ENCODE assay signal across 10 mouse cellular contexts in the genomic region with DNA sequence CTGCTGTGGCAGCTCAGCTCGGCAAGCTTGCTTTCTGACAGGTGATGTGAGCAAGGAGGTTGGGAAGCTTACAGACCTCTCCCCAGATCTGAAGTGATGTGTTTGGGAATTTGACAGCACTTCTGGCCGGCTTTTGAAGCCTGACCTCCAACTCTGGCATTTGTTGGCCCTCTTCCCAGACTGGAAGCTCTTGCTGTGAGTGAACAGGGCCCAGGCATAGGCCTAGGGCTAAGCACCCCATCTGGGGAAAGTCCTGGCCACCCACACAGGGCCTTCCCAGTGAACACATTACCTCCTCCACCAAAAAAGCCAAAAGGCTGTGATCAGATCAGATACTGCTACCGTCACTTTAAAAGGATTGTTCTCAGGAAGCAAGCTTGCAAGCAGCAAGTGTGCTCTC. TPM values are rescaled to one million over a fixed set of nuclear protein-coding genes. Genes with fewer than 3 reads are reported as not detected.
DNase-seq lines count a peak whose midpoint lies in the region; ATAC-seq lines count a peak whose summit lies in the region.
"Had no signal": no experiment of that assay in that cellular context is flagged by ENCODE, and none has a peak within 500 bp of the region (broad histone marks: within the 10 kb centered on the region; RNA-seq: fewer than 3 reads in every experiment).

No protein-coding gene starts in this region.

- H3K9ac ChIP-seq in midbrain, embryonic 16.5 days (ENCODE audit: low read depth, low read length) = peak overlapping the region; percentile 34; the same call in 1 of the 2 replicates

- no peaks in the 10 kb centered on the region for H3K27me3 ChIP-seq in midbrain, embryonic 16.5 days (ENCODE audit: control insufficient read depth, insufficient read depth, low read depth, low read length)
- H3K27me3 ChIP-seq in midbrain, embryonic 10.5 days (ENCODE audit: low read depth, poor library complexity, severe bottlenecking) = peaks cover 21% of the 10 kb centered on the region

- no peak overlapping the region for H3K27ac ChIP-seq in midbrain, embryonic 16.5 days (ENCODE audit: low read length)
- no peak overlapping the region for H3K27ac ChIP-seq in midbrain, embryonic 10.5 days (replicated peaks)

- no peak for ATAC-seq in midbrain, embryonic 16.5 days
- no peak for ATAC-seq in megakaryocyte, adult 5-6 weeks (ENCODE audit: poor library complexity, severe bottlenecking)

- no peak for DNase-seq in midbrain, embryonic 10.5 days (ENCODE audit: low spot score)
- peak; percentile 25 for DNase-seq in cerebellum, adult 8-10 months
- DNase-seq in heart, postnatal 10 days = peak; percentile 81 to 84
- peak; percentile 88 for DNase-seq in lung, postnatal 10 days
- DNase-seq in embryo, embryonic 10 days (ENCODE audit: low spot score) = no peak
- DNase-seq in spleen, postnatal 36 days (ENCODE audit: low spot score in 2 of 2) = no peak

- H3K4me3 ChIP-seq in midbrain, embryonic 16.5 days (ENCODE audit: low read depth, low read length) = no peak overlapping the region
- H3K4me3 ChIP-seq in midbrain, embryonic 10.5 days = no peak overlapping the region

- 0 out of 2 replicates have a peak, but pooled peaks cover 4% of the 10 kb centered on the region for H3K4me1 ChIP-seq in midbrain, embryonic 16.5 days (ENCODE audit: control insufficient read depth, insufficient read depth, low read length)
- H3K4me1 ChIP-seq in midbrain, embryonic 10.5 days = peaks cover 13% of the 10 kb centered on the region

- H3K36me3 ChIP-seq in midbrain, embryonic 16.5 days (ENCODE audit: control insufficient read depth, insufficient read depth, low read length) = peaks cover 7% of the 10 kb centered on the region; the same call in 1 of the 2 replicates
- peaks cover 37% of the 10 kb centered on the region for H3K36me3 ChIP-seq in midbrain, embryonic 10.5 days

- H3K4me2 ChIP-seq in midbrain, embryonic 16.5 days (ENCODE audit: low read length) = no peak overlapping the region

- intact Hi-C loops in heart, postnatal 10 days (cut with DNase I) = no loop called here

- H3K9me3 ChIP-seq in midbrain, embryonic 16.5 days (replicated peaks; ENCODE audit: control insufficient read depth, low read length, poor library complexity, severe bottlenecking) = no peaks in the 10 kb centered on the region
- H3K9me3 ChIP-seq in midbrain, embryonic 10.5 days (replicated peaks) = no peaks in the 10 kb centered on the region

- 39% methylated on average over 3 of the region's 3 CpGs for WGBS in midbrain, embryonic 16.5 days
- 69% methylated on average over 3 of the region's 3 CpGs for WGBS in midbrain, embryonic 10.5 days

RNA-seq across cellular contexts. Expression of a gene that starts 7.1 kb away (rescaled TPM):
- polyA plus RNA-seq in midbrain, embryonic 16.5 days (2015; fragmentation: Nextera tagmentation; extraction: Ambion mirVana) = not detected in 2 replicates
- polyA plus RNA-seq in midbrain, embryonic 10.5 days (2016; fragmentation: Nextera tagmentation; extraction: Ambion mirVana) = not detected in 2 replicates
- total RNA-seq in heart, postnatal 10 days (2021) = not detected
- total RNA-seq in megakaryocyte, adult 5-6 weeks (2015) = not detected in 2 replicates
- not detected in 2 replicates for total RNA-seq in megakaryocyte, adult 5-6 weeks (2017)
- total RNA-seq: gastrocnemius, postnatal 4 days had no signal
- polyA plus RNA-seq: neural tube, embryonic 14.5 days had no signal

RNA-seq across cellular contexts. Expression of a gene that starts 19.1 kb away (rescaled TPM):
- polyA plus RNA-seq in midbrain, embryonic 16.5 days (2015; fragmentation: Nextera tagmentation; extraction: Ambion mirVana) = not detected in 2 replicates
- not detected in 2 replicates for polyA plus RNA-seq in midbrain, embryonic 10.5 days (2016; fragmentation: Nextera tagmentation; extraction: Ambion mirVana)
- total RNA-seq in heart, postnatal 10 days (2021) = not detected
- not detected in 2 replicates for total RNA-seq in megakaryocyte, adult 5-6 weeks (2015)
- total RNA-seq in megakaryocyte, adult 5-6 weeks (2017) = not detected in 2 replicates
- total RNA-seq: gastrocnemius, postnatal 4 days had no signal
- polyA plus RNA-seq: neural tube, embryonic 14.5 days had no signal

RNA-seq across cellular contexts. Expression of a gene that starts 47.8 kb away (rescaled TPM):
- polyA plus RNA-seq in midbrain, embryonic 16.5 days (2015; fragmentation: Nextera tagmentation; extraction: Ambion mirVana) = 0.35 TPM in 1 of 2 replicates, not detected in the other
- not detected in 2 replicates for polyA plus RNA-seq in midbrain, embryonic 10.5 days (2016; fragmentation: Nextera tagmentation; extraction: Ambion mirVana)
- under 1 TPM; 0.22 TPM for total RNA-seq in heart, postnatal 10 days (2021)
- total RNA-seq in megakaryocyte, adult 5-6 weeks (2015) = not detected in 2 replicates
- total RNA-seq in megakaryocyte, adult 5-6 weeks (2017) = not detected in 2 replicates
- total RNA-seq: gastrocnemius, postnatal 4 days had no signal

Comparison
In these comparisons a context has a peak if more than half of its experiments do, and no peak if none do; other contexts are left out.
1. DNase-seq: peak in cerebellum, adult 8-10 months (single experiment), heart, postnatal 10 days (2 of 2) and lung, postnatal 10 days (single experiment); none in midbrain, embryonic 10.5 days (single experiment), embryo, embryonic 10 days (single experiment) and spleen, postnatal 36 days (0 of 2).